Mouse (Mus musculus): ENCODE results near the gene Eepd1.

The Eepd1 gene

GRCm38 (mm10) chr9:25578674-25579596 lies 97.6 kb downstream of the Eepd1 start:
- no peak for DNase-seq (ENCODE audit: low spot score in 2 of 2)

GRCm38 (mm10) chr9:25583621-25584020 lies 102.3 kb downstream of the Eepd1 start:
- DNase-seq (ENCODE audit: low spot score in 2 of 2): no peak

GRCm38 (mm10) chr9:25585614-25586013 lies 104.3 kb downstream of the Eepd1 start:
- DNase-seq (ENCODE audit: low spot score in 2 of 2): no peak

- no peak for DNase-seq (ENCODE audit: low spot score in 2 of 2)
Measured at GRCm38 (mm10) chr9:25588581-25588980, 107.2 kb downstream of the Eepd1 start.

GRCm38 (mm10) chr9:25590740-25591139 lies 109.4 kb downstream of the Eepd1 start:
- no peak for DNase-seq (ENCODE audit: low spot score in 2 of 2)

GRCm38 (mm10) chr9:25591390-25592354 lies 110.3 kb downstream of the Eepd1 start:
- DNase-seq (ENCODE audit: low spot score in 2 of 2): peak; percentile 32

- no peak for DNase-seq (ENCODE audit: low spot score in 2 of 2)
Measured at GRCm38 (mm10) chr9:25592355-25592955, 111.1 kb downstream of the Eepd1 start.

GRCm38 (mm10) chr9:25624744-25625143 lies 143.4 kb downstream of the Eepd1 start:
- no peak for DNase-seq (ENCODE audit: low spot score in 2 of 2)

- no peak for DNase-seq (ENCODE audit: low spot score in 2 of 2)
Measured at GRCm38 (mm10) chr9:25629531-25630099, 148.3 kb downstream of the Eepd1 start.
